Mouse (Mus musculus) lung, embryonic 15.5 days (tissue): ENCODE measurements at regions not wholly inside any gene's neighbourhood (a gene's known extent, or its start where the extent isn't known, plus 50 kb on each side); places are given as distances from the start of the nearest gene placed in this dataset.
A peak's percentile ranks its signal among the peaks of the same experiment; 100 is the strongest.

Experiments
- ATAC-seq: fragments of 200-750 bp; cut with Nextera tagmentation; 2 replicates; pipeline ENCODE4 v1.8.0; 2017; ENCODE audit warnings: moderate number of reproducible peaks, borderline replicate concordance; ENCODE audit not compliant: low FRiP score, low TSS enrichment; ENCODE audit errors: extremely low read depth
- H3K27ac ChIP-seq: fragments of 300-500 bp; sonication (generic); 2 replicates; pipeline ENCODE4 v1.5.1; 2015; ENCODE audit warnings: moderate library complexity, mild to moderate bottlenecking, inconsistent platforms
- H3K27me3 ChIP-seq: fragments of 300-500 bp; sonication (generic); 2 replicates; pipeline ENCODE4 v1.6.1; 2015; ENCODE audit warnings: inconsistent platforms
- H3K36me3 ChIP-seq: fragments of 300-500 bp; sonication (generic); 2 replicates; pipeline ENCODE4 v1.6.1; 2015; ENCODE audit warnings: inconsistent platforms
- H3K4me1 ChIP-seq: fragments of 300-500 bp; sonication (generic); 2 replicates; pipeline ENCODE4 v1.6.1; 2015; ENCODE audit warnings: inconsistent platforms
- H3K4me2 ChIP-seq: fragments of 300-500 bp; sonication (generic); 2 replicates; pipeline ENCODE4 v1.6.1; 2015; ENCODE audit warnings: inconsistent platforms, mild to moderate bottlenecking, moderate library complexity
- H3K4me3 ChIP-seq: fragments of 300-500 bp; sonication (generic); 2 replicates; pipeline ENCODE4 v1.5.1; 2015; ENCODE audit warnings: mild to moderate bottlenecking, inconsistent platforms
- H3K9ac ChIP-seq: fragments of 300-500 bp; sonication (generic); 2 replicates; pipeline ENCODE4 v1.6.1; 2015; ENCODE audit warnings: inconsistent platforms
- H3K9me3 ChIP-seq: fragments of 300-500 bp; sonication (generic); 2 replicates; pipeline ENCODE4 v1.6.1; 2016; ENCODE audit warnings: inconsistent platforms
- WGBS: fragments of 180-500 bp; shearing (Covaris S2); methylation state at CpG from one replicate; pipeline ENCODE4 v1.1.7; 2015; 5-methylcytosine and 5-hydroxymethylcytosine counted together

GRCm38 (mm10) chr7:98768460-98768859 is 65.6 kb downstream of the Thap12 start:
- 84% methylated on average over 2 of the region's 2 CpGs for WGBS

GRCm38 (mm10) chr7:98769111-98769734 is 65.7 kb upstream of the Wnt11 start:
- 18% methylated on average over 1 of the region's 1 CpGs for WGBS
- Histone ChIP-seq H3K4me1 (peaks cover 44% of the 10 kb centered on the region), H3K9ac (no peak overlapping the region)

More at GRCm38 (mm10) chr7:98768460-98768859, 65.6 kb downstream of the Thap12 start:
- no peak for ATAC-seq
- no peaks in the 10 kb centered on the region for H3K27me3 ChIP-seq
- no peaks in the 10 kb centered on the region for H3K9me3 ChIP-seq
- H3K9ac ChIP-seq: no peak overlapping the region
- peaks cover 41% of the 10 kb centered on the region for H3K4me1 ChIP-seq
- peak overlapping the region; percentile 69; the same call in 1 of the 2 replicates for H3K27ac ChIP-seq
- H3K4me2 ChIP-seq: no peak overlapping the region
- no peak overlapping the region for H3K4me3 ChIP-seq
- H3K36me3 ChIP-seq: no peaks in the 10 kb centered on the region

GRCm38 (mm10) chr7:98770257-98770890 is 64.5 kb upstream of the Wnt11 start:
- Histone ChIP-seq H3K9me3 (no peaks in the 10 kb centered on the region), H3K4me3 (no peak overlapping the region), H3K4me2 (peak overlapping the region; percentile 38), H3K9ac (no peak overlapping the region), H3K27me3 (no peaks in the 10 kb centered on the region), H3K36me3 (no peaks in the 10 kb centered on the region), H3K4me1 (peaks cover 50% of the 10 kb centered on the region), H3K27ac (peak overlapping the region; percentile 69)
- WGBS: 12% methylated on average over 8 of the region's 8 CpGs
- peak; percentile 39; the same call in 1 of the 2 replicates for ATAC-seq

More at GRCm38 (mm10) chr7:98769111-98769734, 65.7 kb upstream of the Wnt11 start:
- no peaks in the 10 kb centered on the region for H3K9me3 ChIP-seq
- H3K27me3 ChIP-seq: no peaks in the 10 kb centered on the region
- peak; percentile 50 for ATAC-seq
- H3K36me3 ChIP-seq: no peaks in the 10 kb centered on the region
- H3K27ac ChIP-seq: peak overlapping the region; percentile 69
- H3K4me2 ChIP-seq: no peak overlapping the region
- no peak overlapping the region for H3K4me3 ChIP-seq

- WGBS: 53% methylated on average over 7 of the region's 7 CpGs
- Histone ChIP-seq H3K27me3 (no peaks in the 10 kb centered on the region), H3K9me3 (no peaks in the 10 kb centered on the region), H3K9ac (no peak overlapping the region), H3K4me3 (no peak overlapping the region), H3K27ac (peak overlapping the region; percentile 69), H3K4me2 (no peak overlapping the region), H3K4me1 (peaks cover 58% of the 10 kb centered on the region), H3K36me3 (no peaks in the 10 kb centered on the region)
- no peak for ATAC-seq
Observed at GRCm38 (mm10) chr7:98771134-98771775, 63.7 kb upstream of the Wnt11 start.

- 54% methylated on average over 4 of the region's 4 CpGs for WGBS
- Histone ChIP-seq H3K4me3 (no peak overlapping the region), H3K27ac (peak overlapping the region; percentile 62), H3K9ac (no peak overlapping the region), H3K4me2 (no peak overlapping the region), H3K36me3 (no peaks in the 10 kb centered on the region), H3K27me3 (no peaks in the 10 kb centered on the region), H3K9me3 (no peaks in the 10 kb centered on the region), H3K4me1 (peaks cover 67% of the 10 kb centered on the region)
- no peak for ATAC-seq
Observed at GRCm38 (mm10) chr7:98774597-98774996, 60.3 kb upstream of the Wnt11 start.

GRCm38 (mm10) chr7:98775031-98775430 is 59.9 kb upstream of the Wnt11 start:
- Histone ChIP-seq H3K27me3 (no peaks in the 10 kb centered on the region), H3K36me3 (no peaks in the 10 kb centered on the region), H3K9ac (no peak overlapping the region), H3K4me2 (no peak overlapping the region), H3K4me1 (peaks cover 62% of the 10 kb centered on the region), H3K27ac (peak overlapping the region; percentile 62), H3K4me3 (no peak overlapping the region), H3K9me3 (no peaks in the 10 kb centered on the region)
- WGBS: 42% methylated on average over 8 of the region's 8 CpGs
- no peak for ATAC-seq

- H3K27ac ChIP-seq: peak overlapping the region; percentile 84
- ATAC-seq: peak; percentile 85
Observed at GRCm38 (mm10) chr7:98777304-98777849, 57.5 kb upstream of the Wnt11 start.

GRCm38 (mm10) chr7:98778929-98779328 is 56.0 kb upstream of the Wnt11 start:
- H3K36me3 ChIP-seq: no peaks in the 10 kb centered on the region
- H3K9me3 ChIP-seq: no peaks in the 10 kb centered on the region
- H3K27ac ChIP-seq: no peak overlapping the region; the same call in 1 of the 2 replicates
- H3K27me3 ChIP-seq: 0 out of 2 replicates have a peak, but pooled peaks cover 3% of the 10 kb centered on the region
- ATAC-seq: no peak
- peaks cover 49% of the 10 kb centered on the region for H3K4me1 ChIP-seq
- 18% methylated on average over 5 of the region's 5 CpGs for WGBS
- H3K9ac ChIP-seq: no peak overlapping the region
- no peak overlapping the region for H3K4me2 ChIP-seq
- H3K4me3 ChIP-seq: no peak overlapping the region

More at GRCm38 (mm10) chr7:98777304-98777849, 57.5 kb upstream of the Wnt11 start:
- H3K36me3 ChIP-seq: no peaks in the 10 kb centered on the region
- WGBS: 32% methylated on average over 3 of the region's 3 CpGs
- no peak overlapping the region for H3K4me2 ChIP-seq
- H3K4me1 ChIP-seq: peaks cover 45% of the 10 kb centered on the region
- H3K4me3 ChIP-seq: no peak overlapping the region
- H3K9ac ChIP-seq: no peak overlapping the region
- H3K27me3 ChIP-seq: 0 out of 2 replicates have a peak, but pooled peaks cover 3% of the 10 kb centered on the region
- no peaks in the 10 kb centered on the region for H3K9me3 ChIP-seq

GRCm38 (mm10) chr7:98783521-98783920 is 51.4 kb upstream of the Wnt11 start:
- peak overlapping the region; percentile 38; the same call in 1 of the 2 replicates for H3K4me2 ChIP-seq
- peak; percentile 17; the same call in 1 of the 2 replicates for ATAC-seq
- 33% methylated on average over 5 of the region's 5 CpGs for WGBS

GRCm38 (mm10) chr7:98783954-98784353 is 51.0 kb upstream of the Wnt11 start:
- peaks cover 35% of the 10 kb centered on the region for H3K4me1 ChIP-seq
- H3K4me2 ChIP-seq: peak overlapping the region; percentile 38
- no peaks in the 10 kb centered on the region for H3K9me3 ChIP-seq
- ATAC-seq: peak; percentile 91
- H3K36me3 ChIP-seq: no peaks in the 10 kb centered on the region
- H3K4me3 ChIP-seq: no peak overlapping the region
- no peak overlapping the region for H3K9ac ChIP-seq
- H3K27me3 ChIP-seq: 0 out of 2 replicates have a peak, but pooled peaks cover 3% of the 10 kb centered on the region
- H3K27ac ChIP-seq: peak overlapping the region; percentile 93
- 5% methylated on average over 7 of the region's 7 CpGs for WGBS

More at GRCm38 (mm10) chr7:98783521-98783920, 51.4 kb upstream of the Wnt11 start:
- Histone ChIP-seq H3K36me3 (no peaks in the 10 kb centered on the region), H3K9ac (no peak overlapping the region), H3K27me3 (0 out of 2 replicates have a peak, but pooled peaks cover 3% of the 10 kb centered on the region), H3K4me1 (peaks cover 39% of the 10 kb centered on the region), H3K27ac (peak overlapping the region; percentile 93), H3K4me3 (no peak overlapping the region), H3K9me3 (no peaks in the 10 kb centered on the region)

- peaks cover 35% of the 10 kb centered on the region for H3K4me1 ChIP-seq
- peak; percentile 56 for ATAC-seq
- WGBS: 20% methylated on average over 15 of the region's 15 CpGs
Observed at GRCm38 (mm10) chr7:98784369-98784931, 50.5 kb upstream of the Wnt11 start.

More at GRCm38 (mm10) chr7:98784369-98784931, 50.5 kb upstream of the Wnt11 start:
- no peaks in the 10 kb centered on the region for H3K36me3 ChIP-seq
- 0 out of 2 replicates have a peak, but pooled peaks cover 3% of the 10 kb centered on the region for H3K27me3 ChIP-seq
- H3K4me3 ChIP-seq: no peak overlapping the region
- no peaks in the 10 kb centered on the region for H3K9me3 ChIP-seq
- H3K9ac ChIP-seq: no peak overlapping the region; the same call in 1 of the 2 replicates
- peak overlapping the region; percentile 38 for H3K4me2 ChIP-seq
- peak overlapping the region; percentile 93 for H3K27ac ChIP-seq
